Comparison of ENCODE assay signal across 11 mouse cellular contexts in genomic region chr11:72409649-72410385, GRCm38 (mm10). TPM values are rescaled to one million over a fixed set of nuclear protein-coding genes. Genes with fewer than 3 reads are reported as not detected.
DNase-seq lines count a peak whose midpoint lies in the region; ATAC-seq and TF ChIP-seq lines count a peak whose summit lies in the region.
"Had no signal": no experiment of that assay in that cellular context is flagged by ENCODE, and none has a peak within 500 bp of the region (broad histone marks: within the 10 kb centered on the region; RNA-seq: fewer than 3 reads in every experiment).

No protein-coding gene starts in this region.

- H3K4me1 ChIP-seq in embryonic facial prominence, embryonic 12.5 days, result peaks cover 25% of the 10 kb centered on the region
- peaks cover 21% of the 10 kb centered on the region for H3K4me1 ChIP-seq in intestine, embryonic 14.5 days (replicated peaks; ENCODE audit: control insufficient read depth, insufficient read depth, low read length)
- peaks cover 3% of the 10 kb centered on the region; the same call in 1 of the 2 replicates for H3K4me1 ChIP-seq in midbrain, postnatal 0 days (ENCODE audit: insufficient read depth, low read length)

- no peak for TF ChIP-seq CTCF in midbrain, postnatal 0 days (IDR thresholded peaks at IDR 0.05)

- no peak overlapping the region for H3K9ac ChIP-seq in embryonic facial prominence, embryonic 12.5 days
- H3K9ac ChIP-seq in intestine, embryonic 14.5 days (ENCODE audit: low read length), result 0 out of 2 replicates have a peak overlapping the region, but pooled peaks have one; percentile 22
- H3K9ac ChIP-seq in midbrain, postnatal 0 days (replicated peaks; ENCODE audit: low read length, poor library complexity, severe bottlenecking), result no peak overlapping the region

- peak overlapping the region; percentile 68 for H3K4me3 ChIP-seq in embryonic facial prominence, embryonic 12.5 days
- H3K4me3 ChIP-seq in intestine, embryonic 14.5 days (ENCODE audit: low read depth, low read length), result peak overlapping the region; percentile 57
- H3K4me3 ChIP-seq in midbrain, postnatal 0 days (ENCODE audit: low read depth, low read length), result no peak overlapping the region

- WGBS in embryonic facial prominence, embryonic 12.5 days, result 75% methylated on average over 12 of the region's 12 CpGs
- 63% methylated on average over 12 of the region's 12 CpGs for WGBS in intestine, embryonic 14.5 days
- 78% methylated on average over 12 of the region's 12 CpGs for WGBS in midbrain, postnatal 0 days

- peak overlapping the region; percentile 100 for H3K4me2 ChIP-seq in embryonic facial prominence, embryonic 12.5 days (replicated peaks)
- peak overlapping the region; percentile 77 for H3K4me2 ChIP-seq in intestine, embryonic 14.5 days (ENCODE audit: low read length)
- peak overlapping the region; percentile 94 for H3K4me2 ChIP-seq in midbrain, postnatal 0 days (ENCODE audit: low read depth, low read length, poor library complexity, severe bottlenecking)

- no peak for ATAC-seq in embryonic facial prominence, embryonic 12.5 days (ENCODE audit: insufficient number of reproducible peaks, insufficient read depth, low FRiP score, low TSS enrichment)
- no peak for ATAC-seq in intestine, embryonic 14.5 days (replicated peaks; ENCODE audit: low FRiP score, low TSS enrichment, low read depth)
- ATAC-seq in midbrain, postnatal 0 days (ENCODE audit: low FRiP score), result no peak
- ATAC-seq in megakaryocyte-erythroid progenitor cell, adult 5-6 weeks (replicated peaks; ENCODE audit: low FRiP score, low TSS enrichment, poor library complexity, severe bottlenecking), result no peak
- ATAC-seq: inflammation-experienced regulatory T-cells, adult 6 months had no signal

- H3K9me3 ChIP-seq in embryonic facial prominence, embryonic 12.5 days, result no peaks in the 10 kb centered on the region
- no peaks in the 10 kb centered on the region for H3K9me3 ChIP-seq in intestine, embryonic 14.5 days (ENCODE audit: control insufficient read depth, low read length)
- H3K9me3 ChIP-seq in midbrain, postnatal 0 days (ENCODE audit: low read length), result no peaks in the 10 kb centered on the region

- no peaks in the 10 kb centered on the region for H3K36me3 ChIP-seq in embryonic facial prominence, embryonic 12.5 days
- no peaks in the 10 kb centered on the region for H3K36me3 ChIP-seq in intestine, embryonic 14.5 days (ENCODE audit: control insufficient read depth, insufficient read depth, low read length)
- no peaks in the 10 kb centered on the region for H3K36me3 ChIP-seq in midbrain, postnatal 0 days (ENCODE audit: insufficient read depth, low read length)

- H3K27ac ChIP-seq in embryonic facial prominence, embryonic 12.5 days, result no peak overlapping the region
- no peak overlapping the region for H3K27ac ChIP-seq in intestine, embryonic 14.5 days (ENCODE audit: low read depth)
- H3K27ac ChIP-seq in midbrain, postnatal 0 days (ENCODE audit: low read depth, low read length), result no peak overlapping the region
- H3K27ac ChIP-seq: macrophage had no signal

- DNase-seq in kidney, adult 9 months, result peak; percentile 32
- DNase-seq in kidney, adult 8-10 months, result no peak
- DNase-seq in intestine, embryonic 14.5 days (ENCODE audit: low spot score), result no peak
- DNase-seq in midbrain, postnatal 0 days (ENCODE audit: low spot score), result no peak
- no peak for DNase-seq in embryo, embryonic 9.5 days (ENCODE audit: extremely low spot score)
- DNase-seq: right cerebral cortex, postnatal 4 days had no signal

- peaks cover 20% of the 10 kb centered on the region for H3K27me3 ChIP-seq in embryonic facial prominence, embryonic 12.5 days
- H3K27me3 ChIP-seq in intestine, embryonic 14.5 days (replicated peaks; ENCODE audit: control insufficient read depth, insufficient read depth, low read length), result no peaks in the 10 kb centered on the region
- H3K27me3 ChIP-seq in midbrain, postnatal 0 days (ENCODE audit: insufficient read depth, low read length), result no peaks in the 10 kb centered on the region; the same call in none of the 2 replicates

RNA-seq across cellular contexts. Expression of gene Smtnl2, which starts 1.7 kb away (rescaled TPM):
- 22.6 and 23.4 TPM in 2 replicates for polyA plus RNA-seq in embryonic facial prominence, embryonic 12.5 days (2016; fragmentation: Nextera tagmentation; extraction: Ambion mirVana)
- 26.2 and 34.5 TPM in 2 replicates for polyA plus RNA-seq in intestine, embryonic 14.5 days (2014; fragmentation: Nextera tagmentation; extraction: Ambion mirVana)
- total RNA-seq in midbrain, postnatal 0 days (2014; rRNA removed), result 18.0 and 18.6 TPM in 2 replicates
- 11.0 and 13.3 TPM in 2 replicates for polyA plus RNA-seq in midbrain, postnatal 0 days (2015; fragmentation: Nextera tagmentation; extraction: Ambion mirVana)
- total RNA-seq in megakaryocyte-erythroid progenitor cell, adult 5-6 weeks (2014; fragmentation: Nextera tagmentation), result 0.50 and 0.52 TPM in 2 replicates
- 0.11 TPM in 1 of 2 replicates, not detected in the other for total RNA-seq in megakaryocyte-erythroid progenitor cell, adult 5-6 weeks (2017)
- polyA plus RNA-seq: inflammation-experienced regulatory T-cells, adult 6 months; macrophage had no signal

RNA-seq across cellular contexts. Expression of gene Ggt6, which starts 25.5 kb away (rescaled TPM):
- polyA plus RNA-seq in embryonic facial prominence, embryonic 12.5 days (2016; fragmentation: Nextera tagmentation; extraction: Ambion mirVana), result 0.09 and 0.32 TPM in 2 replicates
- polyA plus RNA-seq in intestine, embryonic 14.5 days (2014; fragmentation: Nextera tagmentation; extraction: Ambion mirVana), result 6.7 and 7.0 TPM in 2 replicates
- total RNA-seq in midbrain, postnatal 0 days (2014; rRNA removed), result 1.4 TPM in 1 of 2 replicates, not detected in the other
- not detected in 2 replicates for polyA plus RNA-seq in midbrain, postnatal 0 days (2015; fragmentation: Nextera tagmentation; extraction: Ambion mirVana)
- not detected in 2 replicates for total RNA-seq in megakaryocyte-erythroid progenitor cell, adult 5-6 weeks (2014; fragmentation: Nextera tagmentation)
- not detected in 2 replicates for total RNA-seq in megakaryocyte-erythroid progenitor cell, adult 5-6 weeks (2017)
- total RNA-seq: MEL had no signal
- polyA plus RNA-seq: inflammation-experienced regulatory T-cells, adult 6 months; macrophage had no signal

RNA-seq across cellular contexts. Expression of gene Mybbp1a, which starts 31.3 kb away (rescaled TPM):
- 148 and 172 TPM in 2 replicates for polyA plus RNA-seq in embryonic facial prominence, embryonic 12.5 days (2016; fragmentation: Nextera tagmentation; extraction: Ambion mirVana)
- 173 and 184 TPM in 2 replicates for polyA plus RNA-seq in intestine, embryonic 14.5 days (2014; fragmentation: Nextera tagmentation; extraction: Ambion mirVana)
- 25.9 and 30.7 TPM in 2 replicates for total RNA-seq in midbrain, postnatal 0 days (2014; rRNA removed)
- 50.0 and 50.4 TPM in 2 replicates for polyA plus RNA-seq in midbrain, postnatal 0 days (2015; fragmentation: Nextera tagmentation; extraction: Ambion mirVana)
- 215 and 248 TPM in 2 replicates for total RNA-seq in megakaryocyte-erythroid progenitor cell, adult 5-6 weeks (2014; fragmentation: Nextera tagmentation)
- total RNA-seq in megakaryocyte-erythroid progenitor cell, adult 5-6 weeks (2017), result 185 and 248 TPM in 2 replicates

RNA-seq across cellular contexts. Expression of gene Tekt1, which starts 47.6 kb away (rescaled TPM):
- 5.1 and 6.4 TPM in 2 replicates for polyA plus RNA-seq in embryonic facial prominence, embryonic 12.5 days (2016; fragmentation: Nextera tagmentation; extraction: Ambion mirVana)
- polyA plus RNA-seq in intestine, embryonic 14.5 days (2014; fragmentation: Nextera tagmentation; extraction: Ambion mirVana), result 0.58 and 0.81 TPM in 2 replicates
- total RNA-seq in midbrain, postnatal 0 days (2014; rRNA removed), result 6.9 and 9.8 TPM in 2 replicates
- 7.4 and 10.3 TPM in 2 replicates for polyA plus RNA-seq in midbrain, postnatal 0 days (2015; fragmentation: Nextera tagmentation; extraction: Ambion mirVana)
- total RNA-seq in megakaryocyte-erythroid progenitor cell, adult 5-6 weeks (2014; fragmentation: Nextera tagmentation), result not detected in 2 replicates
- not detected in 2 replicates for total RNA-seq in megakaryocyte-erythroid progenitor cell, adult 5-6 weeks (2017)
- total RNA-seq: MEL had no signal
- polyA plus RNA-seq: inflammation-experienced regulatory T-cells, adult 6 months; macrophage had no signal
